In genomic region chr15:83220368-83221013, GRCm38 (mm10) we compare ENCODE assay signal across 18 mouse cellular contexts. TPM values are rescaled to one million over a fixed set of nuclear protein-coding genes. Genes with fewer than 3 reads are reported as not detected.
A peak's percentile ranks its signal among the peaks of the same experiment; 100 is the strongest.
DNase-seq lines count a peak whose midpoint lies in the region; TF ChIP-seq lines count a peak whose summit lies in the region.
"Had no signal": no experiment of that assay in that cellular context is flagged by ENCODE, and none has a peak within 500 bp of the region (broad histone marks: within the 10 kb centered on the region; RNA-seq: fewer than 3 reads in every experiment).

No protein-coding gene starts in this region.

- H3K4me1 ChIP-seq in kidney, adult 2 months (ENCODE audit: control insufficient read depth, insufficient read depth, low read length): peaks cover 19% of the 10 kb centered on the region
- peaks cover 2% of the 10 kb centered on the region for H3K4me1 ChIP-seq in testis, adult 2 months (ENCODE audit: control insufficient read depth, insufficient read depth, low read length)
- H3K4me1 ChIP-seq in limb, embryonic 10.5 days: peaks cover 42% of the 10 kb centered on the region

- peak overlapping the region; percentile 49 for H3K27ac ChIP-seq in kidney, adult 2 months (ENCODE audit: insufficient read depth, low read depth, low read length)
- peak overlapping the region; percentile 10; the same call in 1 of the 2 replicates for H3K27ac ChIP-seq in testis, adult 2 months (ENCODE audit: control insufficient read depth, insufficient read depth, low read depth, low read length)
- peak overlapping the region; percentile 10; the same call in 1 of the 2 replicates for H3K27ac ChIP-seq in limb, embryonic 10.5 days
- H3K27ac ChIP-seq: hindbrain, embryonic 12.5 days; midbrain, embryonic 13.5 days; neural tube, embryonic 15.5 days had no signal

- 46% methylated on average over 9 of the region's 9 CpGs for WGBS in kidney, adult 2 months
- 69% methylated on average over 9 of the region's 9 CpGs for WGBS in limb, embryonic 10.5 days

- no peak overlapping the region for H3K4me3 ChIP-seq in kidney, adult 2 months (ENCODE audit: insufficient read depth, low read depth, low read length)
- no peak overlapping the region for H3K4me3 ChIP-seq in testis, adult 2 months (ENCODE audit: control insufficient read depth, low read depth, low read length)
- no peak overlapping the region for H3K4me3 ChIP-seq in limb, embryonic 10.5 days
- H3K4me3 ChIP-seq: erythroblast, embryonic 14.5 days; hindbrain, embryonic 12.5 days; midbrain, embryonic 13.5 days; myocyte; neural tube, embryonic 15.5 days had no signal

- H3K27me3 ChIP-seq in kidney, adult 2 months (replicated peaks; ENCODE audit: control insufficient read depth, insufficient read depth, low read length): no peaks in the 10 kb centered on the region
- no peaks in the 10 kb centered on the region for H3K27me3 ChIP-seq in testis, adult 2 months (ENCODE audit: control insufficient read depth, insufficient read depth, low read length)
- no peaks in the 10 kb centered on the region for H3K27me3 ChIP-seq in limb, embryonic 10.5 days (ENCODE audit: low read depth, poor library complexity, severe bottlenecking)
- H3K27me3 ChIP-seq: hindbrain, embryonic 12.5 days; midbrain, embryonic 13.5 days; neural tube, embryonic 15.5 days had no signal

- peak; percentile 54 for DNase-seq in kidney, adult 2 months
- DNase-seq in kidney, adult 8-10 months: no peak
- DNase-seq in testis, postnatal 10 days (ENCODE audit: low spot score): no peak
- no peak for DNase-seq in limb, embryonic 10.5 days (ENCODE audit: low spot score)
- DNase-seq in yolk sac, embryonic 10.5 days (ENCODE audit: low spot score): peak; percentile 78
- DNase-seq in left cerebral cortex, postnatal 25 days (ENCODE audit: low spot score in 2 of 2): no peak
- DNase-seq: adrenal gland, postnatal 10 days; cerebellum, adult 18-20 months; liver; liver, postnatal 0 days; right cerebral cortex, postnatal 4 days; thymus, postnatal 14 days had no signal

- intact Hi-C loops in left cerebral cortex, postnatal 25 days (cut with DNase I): no loop called here

- H3K36me3 ChIP-seq in kidney, adult 2 months (ENCODE audit: control insufficient read depth, insufficient read depth, low read length): no peaks in the 10 kb centered on the region
- H3K36me3 ChIP-seq in testis, adult 2 months (ENCODE audit: control insufficient read depth, insufficient read depth, low read length): no peaks in the 10 kb centered on the region
- no peaks in the 10 kb centered on the region for H3K36me3 ChIP-seq in limb, embryonic 10.5 days
- H3K36me3 ChIP-seq: hindbrain, embryonic 12.5 days; midbrain, embryonic 13.5 days; neural tube, embryonic 15.5 days had no signal

- TF ChIP-seq POLR2A in kidney, adult 2 months (IDR thresholded peaks at IDR 0.05; ENCODE audit: low read depth, low read length): no peak
- TF ChIP-seq POLR2A in testis, adult 2 months (IDR thresholded peaks at IDR 0.05; ENCODE audit: control insufficient read depth, low read depth, low read length): no peak

- no peak for TF ChIP-seq CTCF in kidney, adult 2 months (conservative IDR thresholded peaks at IDR 0.05; ENCODE audit: insufficient read depth, insufficient read length, low read depth, low read length)
- no peak for TF ChIP-seq CTCF in testis, adult 2 months (IDR thresholded peaks at IDR 0.05; ENCODE audit: control insufficient read depth, insufficient read depth, insufficient replicate concordance, low read depth, low read length)

- H3K9me3 ChIP-seq in limb, embryonic 10.5 days (replicated peaks): no peaks in the 10 kb centered on the region
- H3K9me3 ChIP-seq: hindbrain, embryonic 12.5 days; midbrain, embryonic 13.5 days; neural tube, embryonic 15.5 days had no signal

RNA-seq across cellular contexts. Expression of gene A4galt, which starts 31.1 kb away (rescaled TPM):
- 53.5 and 56.0 TPM in 2 replicates for polyA plus RNA-seq in kidney, adult 2 months (2012; rRNA removed)
- polyA plus RNA-seq in testis, adult 2 months (2012; rRNA removed): 2.3 and 3.0 TPM in 2 replicates
- not detected in 2 replicates for polyA plus RNA-seq in limb, embryonic 10.5 days (2016; fragmentation: Nextera tagmentation; extraction: Ambion mirVana)
- 1 to 10 TPM; 3.5 to 5.2 TPM for total RNA-seq in left cerebral cortex, postnatal 25 days (2021)
- polyA plus RNA-seq: erythroblast, embryonic 14.5 days had no signal

RNA-seq across cellular contexts. Expression of gene Cyb5r3, which starts 48.1 kb away (rescaled TPM):
- polyA plus RNA-seq in kidney, adult 2 months (2012; rRNA removed): 197 and 230 TPM in 2 replicates
- 53.1 and 64.0 TPM in 2 replicates for polyA plus RNA-seq in testis, adult 2 months (2012; rRNA removed)
- polyA plus RNA-seq in limb, embryonic 10.5 days (2016; fragmentation: Nextera tagmentation; extraction: Ambion mirVana): 163 and 174 TPM in 2 replicates
- total RNA-seq in left cerebral cortex, postnatal 25 days (2021): 10 to 100 TPM; 55.8 to 58.8 TPM

Comparison
In these comparisons a context has a peak if more than half of its experiments do, and no peak if none do; other contexts are left out.
1. DNase-seq: peak in kidney, adult 2 months (single experiment) and yolk sac, embryonic 10.5 days (single experiment); none in kidney, adult 8-10 months (0 of 2), testis, postnatal 10 days (single experiment), limb, embryonic 10.5 days (single experiment) and left cerebral cortex, postnatal 25 days (0 of 2).
2. RNA of gene A4galt, which starts 31.1 kb away (polyA plus RNA-seq): 53.5 to 56.0 TPM in kidney, adult 2 months; 2.3 to 3.0 TPM in testis, adult 2 months and not detected in limb, embryonic 10.5 days; every median in the first group is over 10 times any median in the second.
3. Peak in every context shown above with its lines, with median percentiles within 50 percentile points of each other: H3K27ac ChIP-seq.